Mouse (Mus musculus): ENCODE results near the gene Car12. TPM values are rescaled to one million over a fixed set of nuclear protein-coding genes. Genes with fewer than 3 reads are reported as not detected.

Gene Car12
- total and polyA plus RNA-seq, 3 experiments = 16.4 to 38.0 (median 34.6) TPM

- peaks cover 0 to 9% of the 10 kb centered on the region in 2 experiments; a peak in 2 of 4 replicates for H3K4me1 ChIP-seq (ENCODE audit: control insufficient read depth in 1 of 2, insufficient read depth in 2 of 2)
- H3K36me3 ChIP-seq (replicated peaks in 1 of 2; ENCODE audit: control insufficient read depth in 1 of 2, insufficient read depth in 1 of 2, low read length in 1 of 2) = no peaks in the 10 kb centered on the region
- H3K4me2 ChIP-seq (ENCODE audit: insufficient read depth, low read depth, poor library complexity, severe bottlenecking) = no peak overlapping the region
- no peak overlapping the region for H3K4me3 ChIP-seq (replicated peaks in 1 of 3; ENCODE audit: low read depth in 2 of 3, low read length in 2 of 3, poor library complexity in 1 of 3)
- no peak for DNase-seq (ENCODE audit: extremely low read depth)
- H3K9me3 ChIP-seq (replicated peaks; ENCODE audit: low read length) = no peaks in the 10 kb centered on the region
- dilution Hi-C loops (cut with MboI; ENCODE audit: extremely low pct_ligation_motif_present, extremely low pct_unique_long_range_greater_than_20kb, low sequenced_read_pairs) (no loop called here), in situ Hi-C loops (cut with MboI; ENCODE audit: low pct_ligation_motif_present, low pct_unique_long_range_greater_than_20kb, low sequenced_read_pairs) (loop anchor here (10.0 kb wide), 1 partner anchor 194 kb away; the partner anchor contains the start of gene Fbxl22)
- H3K27me3 ChIP-seq (replicated peaks) = peaks cover 31% of the 10 kb centered on the region
- H3K79me2 ChIP-seq (replicated peaks; ENCODE audit: control insufficient read depth, extremely low read depth, insufficient read depth, poor library complexity, severe bottlenecking) = no peaks in the 10 kb centered on the region
- H3K27ac ChIP-seq (ENCODE audit: insufficient read depth, low read depth) = no peak overlapping the region
- no peak overlapping the region for H3K9ac ChIP-seq (ENCODE audit: insufficient read depth, low read depth)
- TF ChIP-seq EP300 (IDR thresholded peaks at IDR 0.05; ENCODE audit: low read length) (no peak), MAX (IDR thresholded peaks at IDR 0.05; ENCODE audit: low read length) (no peak), ZKSCAN1 (IDR thresholded peaks at IDR 0.05; ENCODE audit: borderline replicate concordance, low read depth, low read length) (no peak), CHD1 (IDR thresholded peaks at IDR 0.05; ENCODE audit: low read depth, low read length) (no peak), ETS1 (conservative IDR thresholded peaks at IDR 0.05; ENCODE audit: low read depth, low read length) (no peak), POLR2AphosphoS2 (IDR thresholded peaks at IDR 0.05; ENCODE audit: low read depth, low read length) (no peak), NELFE (IDR thresholded peaks at IDR 0.05; ENCODE audit: low read depth, low read length) (no peak), JUND (conservative IDR thresholded peaks at IDR 0.05; ENCODE audit: low read depth, low read length) (no peak), IRF4 (IDR thresholded peaks at IDR 0.05; ENCODE audit: low read depth, low read length) (no peak), RAD21 (IDR thresholded peaks at IDR 0.05; ENCODE audit: low read depth, low read length) (no peak), MAZ (IDR thresholded peaks at IDR 0.05; ENCODE audit: low read depth, low read length) (no peak), USF2 (conservative IDR thresholded peaks at IDR 0.05; ENCODE audit: low read depth, low read length) (no peak), CHD2 (IDR thresholded peaks at IDR 0.05; ENCODE audit: low read length) (no peak), POLR2A (IDR thresholded peaks at IDR 0.05; ENCODE audit: low read depth, low read length) (no peak), CTCF (conservative IDR thresholded peaks at IDR 0.05 in 1 of 2, IDR thresholded peaks at IDR 0.05 in 1 of 2; ENCODE audit: low read depth in 2 of 2, low read length in 2 of 2) (no peak), HCFC1 (IDR thresholded peaks at IDR 0.05; ENCODE audit: low read depth, low read length) (no peak), UBTF (IDR thresholded peaks at IDR 0.05; ENCODE audit: low read depth, low read length) (no peak)
Observed at GRCm38 (mm10) chr9:66708816-66709555, 4.5 kb upstream of the Car12 start.

GRCm38 (mm10) chr9:66710626-66711025 lies 2.9 kb upstream of the Car12 start:
- no peak overlapping the region for H3K4me3 ChIP-seq (replicated peaks in 1 of 3; ENCODE audit: low read depth in 2 of 3, low read length in 2 of 3, poor library complexity in 1 of 3)
- H3K4me1 ChIP-seq (ENCODE audit: control insufficient read depth in 1 of 2, insufficient read depth in 2 of 2) = peaks cover 4 to 18% of the 10 kb centered on the region in 2 experiments; a peak in 2 of 4 replicates
- no peak for DNase-seq (ENCODE audit: extremely low read depth)
- TF ChIP-seq CTCF (conservative IDR thresholded peaks at IDR 0.05 in 1 of 2, IDR thresholded peaks at IDR 0.05 in 1 of 2; ENCODE audit: low read depth in 2 of 2, low read length in 2 of 2) (no peak), MAZ (IDR thresholded peaks at IDR 0.05; ENCODE audit: low read depth, low read length) (no peak), SIN3A (IDR thresholded peaks at IDR 0.05; ENCODE audit: low read length) (no peak), ELF1 (IDR thresholded peaks at IDR 0.05; ENCODE audit: low read depth, low read length) (no peak), CHD2 (IDR thresholded peaks at IDR 0.05; ENCODE audit: low read length) (no peak), ZMIZ1 (IDR thresholded peaks at IDR 0.05; ENCODE audit: low read depth, low read length) (no peak), USF2 (conservative IDR thresholded peaks at IDR 0.05; ENCODE audit: low read depth, low read length) (no peak), USF1 (IDR thresholded peaks at IDR 0.05; ENCODE audit: low read depth, low read length) (no peak), UBTF (IDR thresholded peaks at IDR 0.05; ENCODE audit: low read depth, low read length) (no peak), PAX5 (IDR thresholded peaks at IDR 0.05; ENCODE audit: low read length) (no peak), POLR2A (IDR thresholded peaks at IDR 0.05; ENCODE audit: low read depth, low read length) (no peak), EP300 (IDR thresholded peaks at IDR 0.05; ENCODE audit: low read length) (no peak), MAFK (IDR thresholded peaks at IDR 0.05; ENCODE audit: insufficient replicate concordance, low read length) (no peak), ZC3H11A (IDR thresholded peaks at IDR 0.05; ENCODE audit: low read depth, low read length) (no peak), SMC3 (IDR thresholded peaks at IDR 0.05; ENCODE audit: low read depth, low read length) (no peak), POLR2AphosphoS2 (IDR thresholded peaks at IDR 0.05; ENCODE audit: low read depth, low read length) (no peak), NELFE (IDR thresholded peaks at IDR 0.05; ENCODE audit: low read depth, low read length) (no peak), KAT2A (IDR thresholded peaks at IDR 0.05; ENCODE audit: insufficient replicate concordance, low read length) (no peak)
- H3K27ac ChIP-seq (ENCODE audit: insufficient read depth, low read depth) = no peak overlapping the region
- in situ Hi-C loops (cut with MboI; ENCODE audit: low pct_ligation_motif_present, low pct_unique_long_range_greater_than_20kb, low sequenced_read_pairs) = loop anchor here (5.0 to 10.0 kb wide), 2 partner anchors 63 to 566 kb away; no protein-coding TSS in a partner anchor
- no peak overlapping the region for H3K4me2 ChIP-seq (ENCODE audit: insufficient read depth, low read depth, poor library complexity, severe bottlenecking)
- peaks cover 31% of the 10 kb centered on the region for H3K27me3 ChIP-seq (replicated peaks)
- no peaks in the 10 kb centered on the region for H3K9me3 ChIP-seq (replicated peaks; ENCODE audit: low read length)
- peaks cover 0 to 3% of the 10 kb centered on the region in 2 experiments for H3K36me3 ChIP-seq (replicated peaks in 1 of 2; ENCODE audit: control insufficient read depth in 1 of 2, insufficient read depth in 1 of 2, low read length in 1 of 2)
- no peaks in the 10 kb centered on the region for H3K79me2 ChIP-seq (replicated peaks; ENCODE audit: control insufficient read depth, extremely low read depth, insufficient read depth, poor library complexity, severe bottlenecking)
- dilution Hi-C loops (cut with MboI; ENCODE audit: extremely low pct_ligation_motif_present, extremely low pct_unique_long_range_greater_than_20kb, low sequenced_read_pairs) = no loop called here
- H3K9ac ChIP-seq (ENCODE audit: insufficient read depth, low read depth) = no peak overlapping the region
